Mouse (Mus musculus) MEL (cell line): ENCODE data around the gene Tmem151b. TPM values are rescaled to one million over a fixed set of nuclear protein-coding genes. Genes with fewer than 3 reads are reported as not detected.

Experiments used
- DNase-seq: peaks from one replicate; pipeline ENCODE4 v3.0.0; 2011; ENCODE audit warnings: low read depth, low spot score
- H3K27ac ChIP-seq: 2 replicates; pipeline ENCODE4 v1.5.1; 2012; ENCODE audit warnings: low read depth, mild to moderate bottlenecking, control low read depth, low read length, moderate library complexity; ENCODE audit not compliant: control insufficient read depth
- H3K27me3 ChIP-seq, 2 experiments: fragments of 150-350 bp in 1 of 2; sonication (generic) in 1 of 2; 2 replicates each; pipeline ENCODE4 v1.6.1; 2012; ENCODE audit warnings: low read length in 2 of 2, mild to moderate bottlenecking in 2 of 2, improper control_type of control experiment in 1 of 2, moderate library complexity in 1 of 2; ENCODE audit not compliant: insufficient read depth in 2 of 2, control insufficient read depth in 1 of 2
- H3K36me3 ChIP-seq, 2 experiments: 2 replicates each; pipeline ENCODE4 v1.6.1; 2012 to 2014; ENCODE audit warnings: low read length in 2 of 2, improper control_type of control experiment in 1 of 2, inconsistent platforms in 1 of 2, mild to moderate bottlenecking in 1 of 2; ENCODE audit not compliant: insufficient read depth in 2 of 2, control insufficient read depth in 1 of 2
- H3K4me1 ChIP-seq, 2 experiments: fragments of 150-350 bp in 1 of 2; sonication (generic) in 1 of 2; 2 replicates each; pipeline ENCODE4 v1.6.1; 2012; ENCODE audit warnings: low read length in 2 of 2, improper control_type of control experiment in 1 of 2, mild to moderate bottlenecking in 1 of 2; ENCODE audit not compliant: insufficient read depth in 2 of 2, control insufficient read depth in 1 of 2
- H3K4me3 ChIP-seq, 2 experiments: fragments of 150-350 bp in 1 of 2; sonication (generic) in 1 of 2; 2 replicates each; pipeline ENCODE4 v1.5.1; 2012; ENCODE audit warnings: low read depth in 2 of 2, low read length in 2 of 2, mild to moderate bottlenecking in 2 of 2, moderate library complexity in 2 of 2, control low read depth in 1 of 2, improper control_type of control experiment in 1 of 2; ENCODE audit not compliant: control insufficient read depth in 1 of 2, insufficient read depth in 1 of 2
- H3K79me2 ChIP-seq: 2 replicates; pipeline ENCODE4 v1.6.1; 2012; ENCODE audit warnings: mild to moderate bottlenecking, low read length, moderate library complexity; ENCODE audit not compliant: control insufficient read depth, poor library complexity, insufficient read depth
- H3K9ac ChIP-seq: 2 replicates; pipeline ENCODE4 v1.6.1; 2012; ENCODE audit warnings: low read depth, mild to moderate bottlenecking, control low read depth, low read length, moderate library complexity; ENCODE audit not compliant: control insufficient read depth, poor library complexity, severe bottlenecking
- H3K9me3 ChIP-seq: fragments of 150-350 bp; sonication (generic); replicated peaks from 2 replicates; pipeline ENCODE4 v1.6.1; 2012; ENCODE audit warnings: mild to moderate bottlenecking, low read length, improper control_type of control experiment, moderate library complexity; ENCODE audit not compliant: insufficient read depth
- BHLHE40 ChIP-seq: IDR thresholded peaks from 2 replicates; pipeline ENCODE4 v1.6.1; 2012; ENCODE audit warnings: low read depth, mild to moderate bottlenecking, inconsistent platforms, low read length, improper control_type of control experiment, borderline replicate concordance
- CHD2 ChIP-seq: IDR thresholded peaks from 2 replicates; pipeline ENCODE4 v1.6.1; 2011; ENCODE audit warnings: low read length, improper control_type of control experiment
- CTCF ChIP-seq, 3 experiments: IDR thresholded peaks in 2 of 3; conservative IDR thresholded peaks in 1 of 3; 2 replicates each; pipeline ENCODE4 v1.5.1; 2011 to 2012; ENCODE audit warnings: low read length in 3 of 3, low read depth in 2 of 3, mild to moderate bottlenecking in 2 of 3, improper control_type of control experiment in 1 of 3, inconsistent platforms in 1 of 3, mixed read lengths in 1 of 3, moderate library complexity in 1 of 3; ENCODE audit not compliant: control insufficient read depth in 1 of 3, insufficient read depth in 1 of 3, poor library complexity in 1 of 3, severe bottlenecking in 1 of 3
- ELF1 ChIP-seq: IDR thresholded peaks from 2 replicates; pipeline ENCODE4 v1.6.1; 2014; ENCODE audit warnings: low read depth, mild to moderate bottlenecking, inconsistent platforms, low read length, improper control_type of control experiment, moderate library complexity
- EP300 ChIP-seq, 2 experiments: IDR thresholded peaks; 2 replicates each; pipeline ENCODE4 v1.6.1; 2011; ENCODE audit warnings: improper control_type of control experiment in 2 of 2, low read length in 2 of 2, low read depth in 1 of 2, mild to moderate bottlenecking in 1 of 2
- ETS1 ChIP-seq: IDR thresholded peaks from 2 replicates; pipeline ENCODE4 v1.6.1; 2012; ENCODE audit warnings: low read depth, mild to moderate bottlenecking, inconsistent platforms, low read length, improper control_type of control experiment, moderate library complexity
- JUND ChIP-seq: IDR thresholded peaks from 2 replicates; pipeline ENCODE4 v1.6.1; 2011; ENCODE audit warnings: low read depth, mild to moderate bottlenecking, improper control_type of control experiment, low read length
- KAT2A ChIP-seq: conservative IDR thresholded peaks from 2 replicates; pipeline ENCODE4 v1.6.1; 2012; ENCODE audit warnings: low read depth, low read length, improper control_type of control experiment, inconsistent platforms
- MAZ ChIP-seq: IDR thresholded peaks from 2 replicates; pipeline ENCODE4 v1.6.1; 2012; ENCODE audit warnings: low read depth, mild to moderate bottlenecking, inconsistent platforms, low read length, improper control_type of control experiment
- MEF2A ChIP-seq: IDR thresholded peaks from 2 replicates; pipeline ENCODE4 v1.6.1; 2014; ENCODE audit warnings: low read depth, mild to moderate bottlenecking, inconsistent platforms, low read length, improper control_type of control experiment; ENCODE audit not compliant: poor library complexity, insufficient replicate concordance, severe bottlenecking; ENCODE audit errors: extremely low read depth
- MYB ChIP-seq: IDR thresholded peaks from 2 replicates; pipeline ENCODE4 v1.6.1; 2011; ENCODE audit warnings: mild to moderate bottlenecking, low read depth, low read length, improper control_type of control experiment
- MYC ChIP-seq: IDR thresholded peaks from 2 replicates; pipeline ENCODE4 v1.6.1; 2011; ENCODE audit warnings: low read depth, mild to moderate bottlenecking, low read length, improper control_type of control experiment, moderate library complexity
- NELFE ChIP-seq: IDR thresholded peaks from 2 replicates; pipeline ENCODE4 v1.6.1; 2011; ENCODE audit warnings: low read depth, low read length, improper control_type of control experiment
- POLR2A ChIP-seq, 2 experiments: IDR thresholded peaks; 2 replicates each; pipeline ENCODE4 v1.6.1; 2011 to 2012; ENCODE audit warnings: low read length in 2 of 2, mild to moderate bottlenecking in 2 of 2, control low read depth in 1 of 2, improper control_type of control experiment in 1 of 2, low read depth in 1 of 2, moderate library complexity in 1 of 2; ENCODE audit not compliant: control insufficient read depth in 1 of 2, insufficient read depth in 1 of 2, poor library complexity in 1 of 2
- RCOR1 ChIP-seq: IDR thresholded peaks from 2 replicates; pipeline ENCODE4 v1.6.1; 2012; ENCODE audit warnings: low read depth, mild to moderate bottlenecking, inconsistent platforms, low read length, improper control_type of control experiment
- SIN3A ChIP-seq: IDR thresholded peaks from 2 replicates; pipeline ENCODE4 v1.6.1; 2012; ENCODE audit warnings: low read length, improper control_type of control experiment, inconsistent platforms
- SMC3 ChIP-seq: IDR thresholded peaks from 2 replicates; pipeline ENCODE4 v1.6.1; 2011; ENCODE audit warnings: low read depth, low read length, improper control_type of control experiment
- TCF12 ChIP-seq: IDR thresholded peaks from 2 replicates; pipeline ENCODE4 v1.6.1; 2014; ENCODE audit warnings: low read depth, mild to moderate bottlenecking, inconsistent platforms, low read length, improper control_type of control experiment, moderate library complexity
- UBTF ChIP-seq: IDR thresholded peaks from 2 replicates; pipeline ENCODE4 v1.6.1; 2012; ENCODE audit warnings: low read depth, mild to moderate bottlenecking, inconsistent platforms, low read length, improper control_type of control experiment, moderate library complexity, borderline replicate concordance; ENCODE audit not compliant: insufficient read depth
- USF2 ChIP-seq, 2 experiments: IDR thresholded peaks; 2 replicates each; pipeline ENCODE4 v1.6.1; 2011 to 2012; ENCODE audit warnings: improper control_type of control experiment in 2 of 2, low read length in 2 of 2, borderline replicate concordance in 1 of 2, inconsistent platforms in 1 of 2, low read depth in 1 of 2, mild to moderate bottlenecking in 1 of 2; ENCODE audit not compliant: insufficient read depth in 1 of 2
- ZC3H11A ChIP-seq: IDR thresholded peaks from 2 replicates; pipeline ENCODE4 v1.6.1; 2012; ENCODE audit warnings: low read depth, mild to moderate bottlenecking, inconsistent platforms, low read length, improper control_type of control experiment
- ZMIZ1 ChIP-seq: IDR thresholded peaks from 2 replicates; pipeline ENCODE4 v1.6.1; 2012; ENCODE audit warnings: low read depth, mild to moderate bottlenecking, inconsistent platforms, low read length, improper control_type of control experiment, moderate library complexity
- polyA plus RNA-seq, 2 experiments: library from polyadenylated mRNA; stranded (reverse) in 1 of 2; unstranded in 1 of 2; fragments of >175 nt in 1 of 2; fragments of >200 nt in 1 of 2; gene quantifications; 2 replicates each; pipeline versions ENCODE4 v1.2.1 to v1.2.4; 2012; ENCODE audit warnings: low replicate concordance in 2 of 2, low read depth in 1 of 2; ENCODE audit not compliant: insufficient read length in 2 of 2, insufficient read depth in 1 of 2, missing spikeins in 1 of 2
- total RNA-seq: library from RNA; depleted of rRNA; stranded (reverse); fragments of 300-350 nt; gene quantifications from 2 replicates; pipeline ENCODE4 v1.2.3, GENCODE M21; 2012

The Tmem151b gene
- total and polyA plus RNA-seq, 3 experiments: 0.15 to 1.1 TPM; not detected in 1

- Histone ChIP-seq H3K4me3 (no peak overlapping the region), H3K27ac (no peak overlapping the region), H3K79me2 (no peaks in the 10 kb centered on the region), H3K36me3 (peaks cover 0 to 4% of the 10 kb centered on the region in 2 experiments; a peak in 3 of 4 replicates), H3K9ac (no peak overlapping the region), H3K9me3 (no peaks in the 10 kb centered on the region), H3K27me3 (no peaks in the 10 kb centered on the region), H3K4me1 (peaks cover 0 to 5% of the 10 kb centered on the region in 2 experiments; a peak in 3 of 4 replicates)
- TF ChIP-seq UBTF (no peak), ETS1 (no peak), CHD2 (no peak), MAZ (no peak), MYC (no peak)
- no peak for DNase-seq
These were observed 33.7 kb downstream of the Tmem151b start for GRCm38 (mm10) chr17:45515806-45516205.

- Histone ChIP-seq H3K9ac (no peak overlapping the region), H3K36me3 (peaks cover 0 to 8% of the 10 kb centered on the region in 2 experiments; a peak in 3 of 4 replicates), H3K27ac (no peak overlapping the region), H3K9me3 (no peaks in the 10 kb centered on the region), H3K27me3 (no peaks in the 10 kb centered on the region), H3K4me1 (peaks cover 4 to 10% of the 10 kb centered on the region in 2 experiments), H3K79me2 (no peaks in the 10 kb centered on the region), H3K4me3 (no peak overlapping the region)
- TF ChIP-seq RCOR1 (no peak), SMC3 (no peak), ELF1 (no peak), MYB (no peak), EP300 (IDR thresholded peaks at IDR 0.05; ENCODE audit: low read depth in 1 of 2, low read length in 2 of 2) (no peak), MAZ (no peak), MEF2A (no peak), SIN3A (no peak)
- no peak for DNase-seq
These were observed 34.2 kb downstream of the Tmem151b start for GRCm38 (mm10) chr17:45515204-45515726.

- no peaks in the 10 kb centered on the region; the same call in 1 of the 2 replicates for H3K79me2 ChIP-seq
- TF ChIP-seq POLR2A (IDR thresholded peaks at IDR 0.05; ENCODE audit: control insufficient read depth in 1 of 2, insufficient read depth in 1 of 2, low read depth in 1 of 2, low read length in 2 of 2, poor library complexity in 1 of 2) (no peak), CTCF (IDR thresholded peaks at IDR 0.05 in 2 of 3, conservative IDR thresholded peaks at IDR 0.05 in 1 of 3; ENCODE audit: control insufficient read depth in 1 of 3, insufficient read depth in 1 of 3, low read depth in 2 of 3, low read length in 3 of 3, poor library complexity in 1 of 3, severe bottlenecking in 1 of 3) (no peak), ZC3H11A (no peak), SIN3A (no peak), NELFE (no peak), BHLHE40 (no peak), SMC3 (no peak), TCF12 (no peak), KAT2A (no peak), ZMIZ1 (no peak), JUND (no peak), USF2 (IDR thresholded peaks at IDR 0.05; ENCODE audit: borderline replicate concordance in 1 of 2, insufficient read depth in 1 of 2, low read depth in 1 of 2, low read length in 2 of 2) (no peak)
- TF ChIP-seq, all 39 proteins: peak for 0
- peaks cover 7 to 11% of the 10 kb centered on the region in 2 experiments for H3K4me1 ChIP-seq
- H3K4me3 ChIP-seq: no peak overlapping the region
- H3K27me3 ChIP-seq: no peaks in the 10 kb centered on the region
- H3K9me3 ChIP-seq: no peaks in the 10 kb centered on the region
- no peak overlapping the region for H3K27ac ChIP-seq
- DNase-seq: no peak
- peaks cover 0 to 14% of the 10 kb centered on the region in 2 experiments; a peak in 3 of 4 replicates for H3K36me3 ChIP-seq
- H3K9ac ChIP-seq: no peak overlapping the region
These were observed 37.7 kb downstream of the Tmem151b start for GRCm38 (mm10) chr17:45511757-45512156.
